Comparison of ENCODE assay signal across 1 mouse cellular context in genomic region chr7:28591862-28592261, GRCm38 (mm10).
A peak's percentile ranks its signal among the peaks of the same experiment; 100 is the strongest.
TF ChIP-seq lines count a peak whose summit lies in the region.

No protein-coding gene starts in this region.

TF ChIP-seq in myocyte, 11 proteins besides CTCF, POLR2A, EP300 and RAD21:
- TF ChIP-seq MYOD1 (IDR thresholded peaks at IDR 0.05; ENCODE audit: control insufficient read depth in 1 of 3, insufficient read length in 2 of 3, low read depth in 2 of 3): peak in 2 of 3 experiments; percentile 14 to 50
- peak in 2 of 3 experiments; percentile 33 to 72 for TF ChIP-seq MYOG (IDR thresholded peaks at IDR 0.05; ENCODE audit: control insufficient read depth in 1 of 3, insufficient read depth in 1 of 3, insufficient read length in 2 of 3, low read depth in 2 of 3)
- peak; percentile 16 for TF ChIP-seq TCF12 (IDR thresholded peaks at IDR 0.05; ENCODE audit: insufficient read depth, poor library complexity, severe bottlenecking)
- no peak for TF ChIP-seq TCF3 (IDR thresholded peaks at IDR 0.05; ENCODE audit: insufficient read length, low read depth)
